Mouse (Mus musculus) CH12.LX (cell line): ENCODE data around the gene Btd. TPM values are rescaled to one million over a fixed set of nuclear protein-coding genes. Genes with fewer than 3 reads are reported as not detected.

Experiments used
- DNase-seq: peaks from one replicate; pipeline ENCODE4 v3.0.0-alpha.2; 2013; ENCODE audit errors: extremely low read depth
- H3K27ac ChIP-seq: 2 replicates; pipeline ENCODE4 v1.5.1; 2012; ENCODE audit warnings: low read depth, mild to moderate bottlenecking, control low read depth, moderate library complexity; ENCODE audit not compliant: insufficient read depth
- H3K27me3 ChIP-seq: replicated peaks from 2 replicates; pipeline ENCODE3; 2012; ENCODE audit warnings: inconsistent platforms
- H3K36me3 ChIP-seq, 2 experiments: replicated peaks in 1 of 2; 2 replicates each; pipeline versions ENCODE3 to v1.6.1; 2012; ENCODE audit warnings: inconsistent platforms in 1 of 2, low read length in 1 of 2, mild to moderate bottlenecking in 1 of 2, mixed read lengths in 1 of 2, moderate library complexity in 1 of 2; ENCODE audit not compliant: control insufficient read depth in 1 of 2, insufficient read depth in 1 of 2
- H3K4me1 ChIP-seq, 2 experiments: 2 replicates each; pipeline ENCODE4 v1.6.1; 2012; ENCODE audit warnings: inconsistent platforms in 1 of 2, moderate library complexity in 1 of 2; ENCODE audit not compliant: insufficient read depth in 2 of 2, control insufficient read depth in 1 of 2
- H3K4me2 ChIP-seq: 2 replicates; pipeline ENCODE4 v1.6.1; 2012; ENCODE audit warnings: low read depth, mild to moderate bottlenecking, control low read depth; ENCODE audit not compliant: poor library complexity, insufficient read depth, severe bottlenecking
- H3K4me3 ChIP-seq, 3 experiments: fragments of 150-350 bp in 1 of 3; sonication (generic) in 1 of 3; replicated peaks in 1 of 3; 2 replicates each; pipeline versions ENCODE3 to v1.5.1; 2011 to 2012; ENCODE audit warnings: low read depth in 2 of 3, low read length in 2 of 3, mild to moderate bottlenecking in 2 of 3, moderate library complexity in 2 of 3, control low read depth in 1 of 3, improper control_type of control experiment in 1 of 3, inconsistent platforms in 1 of 3, mixed read lengths in 1 of 3; ENCODE audit not compliant: poor library complexity in 1 of 3
- H3K79me2 ChIP-seq: replicated peaks from 2 replicates; pipeline ENCODE4 v1.6.1; 2012; ENCODE audit warnings: mild to moderate bottlenecking, moderate library complexity; ENCODE audit not compliant: control insufficient read depth, poor library complexity, insufficient read depth, severe bottlenecking; ENCODE audit errors: extremely low read depth
- H3K9ac ChIP-seq: 2 replicates; pipeline ENCODE4 v1.6.1; 2012; ENCODE audit warnings: low read depth, mild to moderate bottlenecking, control low read depth, moderate library complexity; ENCODE audit not compliant: insufficient read depth
- H3K9me3 ChIP-seq: replicated peaks from 2 replicates; pipeline ENCODE3; 2012; ENCODE audit warnings: low read length, inconsistent platforms, mixed read lengths
- BHLHE40 ChIP-seq: IDR thresholded peaks from 2 replicates; pipeline ENCODE4 v1.6.1; 2011; ENCODE audit warnings: mild to moderate bottlenecking, low read depth, low read length, improper control_type of control experiment
- CTCF ChIP-seq, 2 experiments: IDR thresholded peaks in 1 of 2; conservative IDR thresholded peaks in 1 of 2; 2 replicates each; pipeline ENCODE4 v1.5.1; 2011 to 2012; ENCODE audit warnings: low read depth in 2 of 2, low read length in 2 of 2, improper control_type of control experiment in 1 of 2, inconsistent platforms in 1 of 2, mild to moderate bottlenecking in 1 of 2, moderate library complexity in 1 of 2
- ETS1 ChIP-seq: conservative IDR thresholded peaks from 2 replicates; pipeline ENCODE4 v1.6.1; 2012; ENCODE audit warnings: low read depth, mild to moderate bottlenecking, inconsistent platforms, low read length, improper control_type of control experiment, moderate library complexity
- JUND ChIP-seq: conservative IDR thresholded peaks from 2 replicates; pipeline ENCODE4 v1.6.1; 2011; ENCODE audit warnings: low read depth, low read length, improper control_type of control experiment
- MAX ChIP-seq: IDR thresholded peaks from 2 replicates; pipeline ENCODE4 v1.6.1; 2011; ENCODE audit warnings: low read length, improper control_type of control experiment
- MEF2A ChIP-seq: IDR thresholded peaks from 2 replicates; pipeline ENCODE4 v1.6.1; 2014; ENCODE audit warnings: low read depth, mild to moderate bottlenecking, inconsistent platforms, low read length, improper control_type of control experiment, borderline replicate concordance
- MYC ChIP-seq: IDR thresholded peaks from 2 replicates; pipeline ENCODE4 v1.6.1; 2011; ENCODE audit warnings: low read depth, mild to moderate bottlenecking, improper control_type of control experiment, low read length
- NRF1 ChIP-seq: IDR thresholded peaks from 2 replicates; pipeline ENCODE4 v1.6.1; 2014; ENCODE audit warnings: low read depth, mild to moderate bottlenecking, inconsistent platforms, low read length, improper control_type of control experiment, moderate library complexity
- RAD21 ChIP-seq: IDR thresholded peaks from 2 replicates; pipeline ENCODE4 v1.6.1; 2011; ENCODE audit warnings: low read depth, mild to moderate bottlenecking, low read length, improper control_type of control experiment, moderate library complexity
- RCOR1 ChIP-seq: conservative IDR thresholded peaks from 2 replicates; pipeline ENCODE4 v1.6.1; 2012; ENCODE audit warnings: low read depth, mild to moderate bottlenecking, inconsistent platforms, low read length, improper control_type of control experiment
- SIN3A ChIP-seq: IDR thresholded peaks from 2 replicates; pipeline ENCODE4 v1.6.1; 2012; ENCODE audit warnings: low read length, improper control_type of control experiment, inconsistent platforms
- SMC3 ChIP-seq: IDR thresholded peaks from 2 replicates; pipeline ENCODE4 v1.6.1; 2011; ENCODE audit warnings: low read depth, low read length, improper control_type of control experiment
- TBP ChIP-seq: conservative IDR thresholded peaks from 2 replicates; pipeline ENCODE4 v1.6.1; 2011; ENCODE audit warnings: low read depth, low read length, improper control_type of control experiment
- TCF12 ChIP-seq: IDR thresholded peaks from 2 replicates; pipeline ENCODE4 v1.6.1; 2014; ENCODE audit warnings: low read depth, mild to moderate bottlenecking, inconsistent platforms, low read length, improper control_type of control experiment
- USF2 ChIP-seq: conservative IDR thresholded peaks from 2 replicates; pipeline ENCODE4 v1.6.1; 2011; ENCODE audit warnings: low read depth, low read length, improper control_type of control experiment
- ZNF384 ChIP-seq: IDR thresholded peaks from 2 replicates; pipeline ENCODE4 v1.6.1; 2012; ENCODE audit warnings: low read depth, low read length, improper control_type of control experiment, inconsistent platforms
- dilution Hi-C: fragments of 300-500 bp; cut with MboI; formaldehyde crosslinking; loops from 2 replicates; pipeline ENCODE4 v1.14.3; 2020; ENCODE audit warnings: low sequenced_read_pairs; ENCODE audit not compliant: extremely low pct_unique_long_range_greater_than_20kb, extremely low pct_ligation_motif_present
- in situ Hi-C: fragments of 300-500 bp; cut with MboI; formaldehyde crosslinking; loops from 3 replicates; pipeline ENCODE4 v1.14.3; 2019; ENCODE audit warnings: low sequenced_read_pairs, low pct_ligation_motif_present, low pct_unique_long_range_greater_than_20kb, mixed read lengths
- polyA plus RNA-seq: library from polyadenylated mRNA; unstranded; fragments of >175 nt; gene quantifications from 2 replicates; pipeline ENCODE4 v1.2.1, GENCODE M21; 2012; ENCODE audit warnings: low read depth; ENCODE audit not compliant: insufficient read length
- total RNA-seq, 2 experiments: library from RNA; depleted of rRNA; stranded (reverse); fragments of 300-350 nt in 1 of 2; fragments of >200 nt in 1 of 2; gene quantifications; 2 replicates each; pipeline ENCODE4 v1.2.3; 2012 to 2014

Btd gene
- total and polyA plus RNA-seq, 3 experiments = 16.2 to 25.4 (median 23.0) TPM

DNA sequence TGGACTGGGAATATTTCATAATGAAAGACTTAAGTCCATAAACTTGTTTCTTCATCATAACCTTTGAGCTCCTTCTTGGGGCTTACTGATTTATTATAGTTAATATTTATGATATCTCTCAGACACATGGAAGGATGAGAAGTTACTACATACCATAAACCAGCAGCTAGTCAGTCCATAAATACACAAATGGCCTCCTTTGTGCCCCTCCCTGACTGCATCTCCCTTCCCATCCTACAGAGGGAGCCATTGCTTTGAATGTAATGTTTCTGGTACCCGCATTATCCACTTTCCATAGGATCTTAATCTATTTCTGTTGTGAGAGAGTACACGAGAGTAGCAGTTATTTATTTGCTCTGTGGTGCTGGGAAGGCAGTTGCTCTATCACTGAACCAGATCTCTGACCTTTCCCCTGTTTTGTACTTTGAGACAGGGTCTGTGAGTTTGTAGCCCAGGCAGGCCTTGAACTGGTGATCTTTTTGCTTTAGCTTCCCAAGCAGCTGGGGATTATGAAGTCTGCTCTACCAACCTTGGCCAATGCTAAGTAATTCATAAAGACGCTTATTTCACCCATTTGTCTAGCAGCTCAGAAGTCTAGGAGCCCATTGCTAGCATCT lies 4.2 kb downstream of the Btd start:
- no peaks in the 10 kb centered on the region for H3K27me3 ChIP-seq
- H3K4me3 ChIP-seq = no peak overlapping the region
- no peaks in the 10 kb centered on the region; the same call in 1 of the 2 replicates for H3K79me2 ChIP-seq
- DNase-seq = peak; percentile 46
- H3K9ac ChIP-seq = no peak overlapping the region
- peaks cover 2% of the 10 kb centered on the region for H3K9me3 ChIP-seq
- H3K4me2 ChIP-seq = no peak overlapping the region
- dilution Hi-C loops (no loop called here), in situ Hi-C loops (no loop called here)
- peaks cover under 1 to 29% of the 10 kb centered on the region in 2 experiments; a peak in 3 of 4 replicates for H3K4me1 ChIP-seq
- no peak overlapping the region for H3K27ac ChIP-seq
- H3K36me3 ChIP-seq = peaks cover 0 to 12% of the 10 kb centered on the region in 2 experiments
- no peak for TF ChIP-seq RCOR1
- TF ChIP-seq CTCF (conservative IDR thresholded peaks at IDR 0.05 in 1 of 2, IDR thresholded peaks at IDR 0.05 in 1 of 2; ENCODE audit: low read depth in 2 of 2, low read length in 2 of 2) = peak; percentile 58 to 65
- no peak for TF ChIP-seq ZNF384
- TF ChIP-seq NRF1 = no peak
- peak; percentile 51 for TF ChIP-seq SMC3
- peak; percentile 58 for TF ChIP-seq RAD21

DNA sequence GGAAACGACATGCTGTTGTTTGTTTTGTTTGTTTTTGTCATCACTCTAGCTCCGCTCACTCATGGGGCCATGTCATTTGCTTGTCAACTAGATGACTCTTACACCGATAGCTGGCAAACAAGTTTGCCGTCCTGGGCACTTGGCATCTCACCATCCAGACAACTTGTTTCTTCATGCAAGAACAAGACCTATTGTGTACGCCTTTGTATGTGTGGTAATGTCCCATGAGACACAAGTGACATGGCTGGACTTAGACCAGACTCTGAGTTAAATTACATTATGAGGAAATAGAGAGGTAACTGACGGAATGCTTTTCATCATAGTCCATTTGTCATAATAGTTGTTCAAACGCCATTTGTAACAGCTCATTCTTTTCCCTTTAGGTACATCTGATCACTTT lies 5.1 kb downstream of the Btd start:
- H3K79me2 ChIP-seq = no peaks in the 10 kb centered on the region; the same call in 1 of the 2 replicates
- no peaks in the 10 kb centered on the region for H3K27me3 ChIP-seq
- no peak overlapping the region for H3K9ac ChIP-seq
- no peak overlapping the region for H3K27ac ChIP-seq
- no peak overlapping the region for H3K4me2 ChIP-seq
- no peak for TF ChIP-seq TCF12
- no peak for TF ChIP-seq ZNF384
- TF ChIP-seq BHLHE40 = no peak
- no peak for TF ChIP-seq RCOR1
- no peak for TF ChIP-seq TBP
- TF ChIP-seq USF2 = no peak
- in situ Hi-C loops (no loop called here), dilution Hi-C loops (no loop called here)
- H3K4me1 ChIP-seq = peaks cover 0 to 24% of the 10 kb centered on the region in 2 experiments; a peak in 2 of 4 replicates
- H3K36me3 ChIP-seq = peaks cover 0 to 14% of the 10 kb centered on the region in 2 experiments
- H3K9me3 ChIP-seq = peaks cover 5% of the 10 kb centered on the region
- DNase-seq = no peak
- no peak overlapping the region for H3K4me3 ChIP-seq

DNA sequence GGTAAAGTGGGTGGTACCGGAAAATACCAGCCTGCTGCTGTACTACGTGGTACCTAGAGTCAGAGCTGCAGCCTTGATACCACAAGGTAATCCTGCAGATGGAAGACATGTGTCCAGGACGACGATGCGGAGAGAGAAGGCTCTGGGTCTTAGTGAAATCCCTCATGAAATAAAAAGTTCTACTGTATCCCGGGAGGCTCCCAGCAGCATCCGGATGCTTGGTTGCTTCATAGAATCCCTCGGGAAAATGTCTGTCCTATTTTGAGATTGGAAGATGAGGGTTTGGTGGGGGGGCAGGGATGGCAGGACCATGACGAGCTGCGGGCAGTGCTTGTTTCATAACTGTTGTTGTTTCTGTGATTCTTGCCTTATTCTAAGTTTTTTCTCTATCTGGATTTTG lies 7.2 kb downstream of the Btd start:
- in situ Hi-C loops (no loop called here), dilution Hi-C loops (no loop called here)
- no peak for DNase-seq
- H3K36me3 ChIP-seq = peaks cover 0 to 14% of the 10 kb centered on the region in 2 experiments
- H3K4me1 ChIP-seq = peaks cover 7 to 26% of the 10 kb centered on the region in 2 experiments
- TF ChIP-seq ETS1 (no peak), NRF1 (no peak), ZNF384 (no peak), JUND (no peak), MYC (no peak), MAX (no peak), TBP (no peak), MEF2A (no peak), USF2 (no peak), SIN3A (no peak)
- TF ChIP-seq, all 38 proteins: peak for 0
- Histone ChIP-seq H3K79me2 (no peaks in the 10 kb centered on the region; the same call in 1 of the 2 replicates), H3K27me3 (no peaks in the 10 kb centered on the region), H3K27ac (no peak overlapping the region), H3K9me3 (peaks cover 5% of the 10 kb centered on the region), H3K9ac (no peak overlapping the region), H3K4me3 (no peak overlapping the region), H3K4me2 (no peak overlapping the region)
